Mouse (Mus musculus): ENCODE data around the gene Dars.

DNA sequence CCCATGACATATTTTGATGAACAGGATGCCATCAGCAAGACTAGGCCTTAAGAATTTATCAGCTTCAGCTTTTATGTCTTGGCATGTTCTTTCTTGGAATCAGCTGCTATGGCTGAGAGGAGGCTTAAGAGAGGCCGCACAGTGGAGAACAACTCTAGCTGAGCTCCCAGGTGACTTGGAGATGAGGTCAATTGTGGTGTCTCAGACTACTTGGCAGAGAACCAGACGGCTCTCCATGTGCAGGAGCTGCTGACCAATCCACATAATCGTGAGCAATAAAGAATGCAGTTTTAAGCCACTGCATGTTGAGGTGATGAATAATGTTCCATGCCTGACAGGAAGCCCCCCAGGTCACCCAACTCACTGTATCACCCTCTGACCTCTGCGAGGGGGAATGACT, 18.4 kb upstream of the Dars start:
- TF ChIP-seq CTCF (IDR thresholded peaks at IDR 0.05) (no peak), EP300 (IDR thresholded peaks at IDR 0.05) (no peak)
